Mouse (Mus musculus) midbrain, embryonic 10.5 days (tissue): ENCODE measurements at regions not wholly inside any gene's neighbourhood (a gene's known extent, or its start where the extent isn't known, plus 50 kb on each side); places are given as distances from the start of the nearest gene placed in this dataset.

Experiments used
- DNase-seq: peaks from one replicate; pipeline ENCODE4 v3.0.0-alpha.2; 2017; ENCODE audit warnings: low spot score
- H3K27ac ChIP-seq: fragments of 300-500 bp; sonication (generic); replicated peaks from 2 replicates; pipeline ENCODE4 v1.5.1; 2016; ENCODE audit warnings: mild to moderate bottlenecking
- H3K27me3 ChIP-seq: fragments of 300-500 bp; sonication (generic); 2 replicates; pipeline ENCODE4 v1.6.1; 2016; ENCODE audit warnings: low read depth, mild to moderate bottlenecking; ENCODE audit not compliant: poor library complexity, severe bottlenecking
- H3K36me3 ChIP-seq: fragments of 300-500 bp; sonication (generic); 2 replicates; pipeline ENCODE4 v1.6.1; 2016; ENCODE audit warnings: mild to moderate bottlenecking, moderate library complexity
- H3K4me1 ChIP-seq: fragments of 300-500 bp; sonication (generic); 2 replicates; pipeline ENCODE4 v1.6.1; 2016
- H3K4me3 ChIP-seq: fragments of 300-500 bp; sonication (generic); 2 replicates; pipeline ENCODE4 v1.5.1; 2016; ENCODE audit warnings: mild to moderate bottlenecking, moderate library complexity
- H3K9me3 ChIP-seq: fragments of 300-500 bp; sonication (generic); replicated peaks from 2 replicates; pipeline ENCODE4 v1.6.1; 2016; ENCODE audit warnings: mild to moderate bottlenecking
- WGBS: fragments of 180-500 bp; shearing (Covaris S2); methylation state at CpG from one replicate; pipeline ENCODE4 v1.1.7; 2016; 5-methylcytosine and 5-hydroxymethylcytosine counted together

- DNase-seq, result no peak
- Histone ChIP-seq H3K4me3 (no peak overlapping the region), H3K9me3 (no peaks in the 10 kb centered on the region), H3K4me1 (no peaks in the 10 kb centered on the region), H3K36me3 (no peaks in the 10 kb centered on the region), H3K27me3 (no peaks in the 10 kb centered on the region), H3K27ac (no peak overlapping the region)
- 89% methylated on average over 12 of the region's 12 CpGs for WGBS
Observed at GRCm38 (mm10) chr15:6231308-6232103, 68.1 kb upstream of the Dab2 start.

DNA sequence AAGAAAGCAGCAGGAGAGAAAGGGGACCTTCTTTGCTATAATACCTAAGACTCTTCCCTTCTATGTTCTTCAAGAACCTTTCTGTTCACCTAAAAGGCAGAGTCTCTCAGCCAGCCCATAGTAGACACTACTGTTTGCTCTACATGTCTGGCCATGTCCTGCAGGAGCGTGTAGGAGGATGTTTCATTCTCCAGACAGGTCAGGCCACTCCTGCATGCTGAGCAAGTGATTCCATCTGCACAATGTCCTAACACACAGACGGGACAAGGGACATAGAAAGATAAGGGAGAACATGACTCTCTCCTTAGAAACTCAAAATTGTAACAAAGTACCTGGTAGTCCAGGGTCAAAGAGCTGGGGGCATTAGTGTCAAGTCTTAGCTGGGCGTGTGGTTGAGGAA lies 66.0 kb upstream of the Dab2 start:
- H3K4me1 ChIP-seq, result no peaks in the 10 kb centered on the region
- H3K36me3 ChIP-seq, result no peaks in the 10 kb centered on the region
- WGBS, result 80% methylated on average over 3 of the region's 3 CpGs
- no peak for DNase-seq
- H3K27ac ChIP-seq, result no peak overlapping the region
- H3K27me3 ChIP-seq, result no peaks in the 10 kb centered on the region
- H3K4me3 ChIP-seq, result no peak overlapping the region
- no peaks in the 10 kb centered on the region for H3K9me3 ChIP-seq

DNA sequence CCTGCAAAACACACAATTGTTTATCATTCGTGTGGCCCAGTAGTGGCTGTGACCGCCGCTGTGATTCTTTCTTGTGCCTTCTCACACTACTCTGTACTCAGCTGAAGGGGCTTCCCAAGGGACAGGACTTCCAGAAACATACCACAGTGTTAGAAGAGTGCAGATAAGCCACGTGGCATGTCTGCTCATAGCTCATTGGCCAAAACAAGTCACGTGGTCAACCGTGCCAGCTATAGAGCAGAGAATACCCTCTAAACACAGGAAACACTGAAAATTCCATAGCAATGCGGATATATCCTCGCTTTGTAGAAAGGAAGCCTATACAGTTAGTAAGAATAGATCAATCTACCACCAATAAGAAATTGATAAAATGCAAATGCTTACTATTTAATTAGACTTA lies 63.0 kb upstream of the Dab2 start:
- 91% methylated on average over 8 of the region's 8 CpGs for WGBS
- DNase-seq, result no peak
- H3K4me3 ChIP-seq, result no peak overlapping the region
- H3K9me3 ChIP-seq, result no peaks in the 10 kb centered on the region
- H3K36me3 ChIP-seq, result no peaks in the 10 kb centered on the region
- no peaks in the 10 kb centered on the region for H3K27me3 ChIP-seq
- no peaks in the 10 kb centered on the region for H3K4me1 ChIP-seq
- no peak overlapping the region for H3K27ac ChIP-seq

DNA sequence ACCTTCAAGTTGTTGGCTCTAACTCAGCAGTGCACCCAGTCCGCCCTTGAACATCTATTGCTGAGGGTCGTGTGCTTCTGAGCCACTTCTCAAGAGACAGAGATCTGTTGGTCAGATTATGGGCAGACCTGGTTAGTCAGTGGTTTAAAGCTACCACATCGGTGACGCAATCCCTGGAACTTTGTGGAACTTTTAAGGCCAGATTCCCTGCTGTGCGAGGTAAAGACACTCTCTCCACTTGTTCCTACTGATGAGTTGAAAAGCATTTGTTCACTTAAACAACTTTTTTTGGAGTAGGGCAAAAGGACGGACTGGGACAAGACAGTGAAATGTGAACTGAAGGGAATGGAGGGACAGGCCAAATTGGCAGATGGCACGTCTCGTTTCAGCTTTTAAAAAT lies 61.9 kb upstream of the Dab2 start:
- 75% methylated on average over 8 of the region's 8 CpGs for WGBS
- Histone ChIP-seq H3K9me3 (no peaks in the 10 kb centered on the region), H3K36me3 (no peaks in the 10 kb centered on the region), H3K27me3 (no peaks in the 10 kb centered on the region), H3K4me3 (no peak overlapping the region), H3K27ac (no peak overlapping the region), H3K4me1 (no peaks in the 10 kb centered on the region)
- no peak for DNase-seq

- Histone ChIP-seq H3K4me1 (no peaks in the 10 kb centered on the region), H3K36me3 (no peaks in the 10 kb centered on the region), H3K9me3 (no peaks in the 10 kb centered on the region), H3K27ac (no peak overlapping the region), H3K4me3 (no peak overlapping the region), H3K27me3 (no peaks in the 10 kb centered on the region)
- peak; percentile 73 for DNase-seq
- WGBS, result 13% methylated on average over 6 of the region's 6 CpGs
Observed at GRCm38 (mm10) chr15:6238133-6238532, 61.5 kb upstream of the Dab2 start.

- WGBS, result 87% methylated on average over 3 of the region's 3 CpGs
Observed at GRCm38 (mm10) chr15:6238755-6239154, 60.8 kb upstream of the Dab2 start.

GRCm38 (mm10) chr15:6242132-6242531 lies 57.5 kb upstream of the Dab2 start:
- no peaks in the 10 kb centered on the region for H3K36me3 ChIP-seq
- no peak for DNase-seq
- H3K4me3 ChIP-seq, result no peak overlapping the region
- peaks cover 3% of the 10 kb centered on the region; the same call in 1 of the 2 replicates for H3K4me1 ChIP-seq
- H3K9me3 ChIP-seq, result no peaks in the 10 kb centered on the region
- H3K27me3 ChIP-seq, result no peaks in the 10 kb centered on the region
- no peak overlapping the region for H3K27ac ChIP-seq
- WGBS, result 87% methylated on average over 4 of the region's 4 CpGs

More at GRCm38 (mm10) chr15:6238755-6239154, 60.8 kb upstream of the Dab2 start:
- no peaks in the 10 kb centered on the region for H3K27me3 ChIP-seq
- H3K27ac ChIP-seq, result no peak overlapping the region
- DNase-seq, result no peak
- H3K4me1 ChIP-seq, result no peaks in the 10 kb centered on the region
- H3K9me3 ChIP-seq, result no peaks in the 10 kb centered on the region
- no peaks in the 10 kb centered on the region for H3K36me3 ChIP-seq
- H3K4me3 ChIP-seq, result no peak overlapping the region

DNA sequence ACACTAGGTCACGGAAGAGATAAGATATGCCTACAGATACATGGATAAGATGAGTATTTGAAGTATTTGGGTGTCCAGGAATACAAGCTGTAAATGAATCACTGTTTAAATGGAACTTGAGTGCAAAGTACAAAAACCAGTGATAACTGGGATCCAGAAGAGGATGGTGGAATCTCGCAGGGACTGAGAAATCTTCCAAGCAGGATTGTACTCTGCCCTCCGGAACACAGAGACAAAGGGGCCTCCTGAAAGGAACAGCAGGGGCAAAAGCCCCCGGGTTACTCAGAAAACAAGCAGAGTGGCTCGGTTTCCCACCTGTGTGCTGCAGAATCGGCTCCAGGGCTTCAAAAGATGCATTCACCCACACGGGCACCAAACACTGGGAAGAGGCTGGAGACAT lies 55.2 kb upstream of the Dab2 start:
- WGBS, result 33% methylated on average over 7 of the region's 7 CpGs

DNA sequence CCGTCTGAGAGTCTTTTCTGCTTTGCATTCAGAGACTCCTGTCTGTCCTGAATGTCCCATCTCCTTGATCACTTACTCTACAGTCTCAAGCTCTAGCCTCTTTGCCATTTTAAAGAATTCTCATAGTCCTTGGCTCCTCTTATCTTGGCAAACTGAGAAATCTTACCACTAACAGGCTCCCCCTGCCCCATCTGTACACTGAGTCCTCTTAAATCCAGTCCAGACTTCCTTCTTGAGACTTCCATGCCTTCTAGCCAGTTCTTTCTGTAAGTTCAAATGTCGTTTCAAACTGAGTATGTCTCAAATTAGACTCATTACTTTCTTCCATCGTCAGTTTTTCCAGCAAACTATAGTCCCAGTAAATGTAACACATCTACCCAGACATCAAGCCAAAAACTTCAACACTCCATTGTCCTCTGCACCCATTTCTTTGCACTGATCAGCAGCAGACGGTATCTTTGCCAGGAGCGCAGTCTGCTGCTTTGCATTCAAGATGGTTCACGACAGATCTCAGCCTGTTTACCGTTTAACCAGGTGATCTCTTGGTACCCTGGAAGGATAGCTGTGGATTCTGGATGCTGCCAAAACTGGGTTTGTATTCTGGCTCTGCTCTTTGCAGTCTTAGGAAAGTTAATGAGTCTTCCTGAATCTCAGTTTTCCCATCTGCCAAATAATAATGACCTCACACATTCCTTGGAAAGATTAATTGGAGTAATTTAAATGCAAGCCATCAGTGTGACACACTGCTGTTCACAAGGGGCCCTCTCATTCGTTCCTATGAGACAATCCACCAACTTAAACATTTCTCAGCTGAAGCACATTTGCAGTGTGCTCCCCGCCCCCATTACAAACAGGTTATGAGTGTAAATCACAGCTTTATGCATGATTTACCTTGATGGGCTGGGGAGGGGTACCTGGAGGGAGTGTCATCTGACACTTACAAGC lies 53.4 kb upstream of the Dab2 start:
- WGBS, result 83% methylated on average over 9 of the region's 9 CpGs
- no peak for DNase-seq
- H3K27me3 ChIP-seq, result no peaks in the 10 kb centered on the region
- no peaks in the 10 kb centered on the region for H3K36me3 ChIP-seq
- no peaks in the 10 kb centered on the region for H3K9me3 ChIP-seq
- H3K4me3 ChIP-seq, result no peak overlapping the region
- no peak overlapping the region for H3K27ac ChIP-seq
- peaks cover 3% of the 10 kb centered on the region; the same call in 1 of the 2 replicates for H3K4me1 ChIP-seq

More for the DNA sequence above, 55.2 kb upstream of the Dab2 start:
- Histone ChIP-seq H3K27ac (no peak overlapping the region), H3K4me1 (peaks cover 3% of the 10 kb centered on the region; the same call in 1 of the 2 replicates), H3K9me3 (no peaks in the 10 kb centered on the region), H3K4me3 (no peak overlapping the region), H3K27me3 (no peaks in the 10 kb centered on the region), H3K36me3 (no peaks in the 10 kb centered on the region)
- DNase-seq, result no peak

GRCm38 (mm10) chr15:6248470-6248869 lies 51.1 kb upstream of the Dab2 start:
- H3K27ac ChIP-seq, result no peak overlapping the region
- no peak overlapping the region for H3K4me3 ChIP-seq
- peaks cover 3% of the 10 kb centered on the region; the same call in 1 of the 2 replicates for H3K4me1 ChIP-seq
- 94% methylated on average over 4 of the region's 4 CpGs for WGBS
- no peaks in the 10 kb centered on the region for H3K27me3 ChIP-seq
- H3K9me3 ChIP-seq, result no peaks in the 10 kb centered on the region
- no peaks in the 10 kb centered on the region for H3K36me3 ChIP-seq
- no peak for DNase-seq
